Mouse (Mus musculus): ENCODE measurements around the gene 5330417C22Rik. TPM values are rescaled to one million over a fixed set of nuclear protein-coding genes. Genes with fewer than 3 reads are reported as not detected.

5330417C22Rik gene
- total RNA-seq, 2 experiments from 2014 or later, result 0.04 TPM; not detected in 1

- ATAC-seq (ENCODE audit: poor library complexity, severe bottlenecking), result no peak
Measured at GRCm38 (mm10) chr3:108467760-108468159, 68.6 kb downstream of the 5330417C22Rik start.

GRCm38 (mm10) chr3:108466425-108466824 lies 69.9 kb downstream of the 5330417C22Rik start:
- ATAC-seq (ENCODE audit: poor library complexity, severe bottlenecking), result no peak

- ATAC-seq (ENCODE audit: poor library complexity, severe bottlenecking), result peak; percentile 80
Measured at GRCm38 (mm10) chr3:108458866-108459265, 77.5 kb downstream of the 5330417C22Rik start.

- peak; percentile 81 for ATAC-seq (ENCODE audit: poor library complexity, severe bottlenecking)
Measured at GRCm38 (mm10) chr3:108458380-108458779, 78.0 kb downstream of the 5330417C22Rik start.

GRCm38 (mm10) chr3:108454172-108454571 lies 82.2 kb downstream of the 5330417C22Rik start:
- ATAC-seq (ENCODE audit: poor library complexity, severe bottlenecking), result no peak

- no peak for ATAC-seq (ENCODE audit: poor library complexity, severe bottlenecking)
Measured at GRCm38 (mm10) chr3:108451969-108452368, 84.4 kb downstream of the 5330417C22Rik start.

- no peak for ATAC-seq (ENCODE audit: poor library complexity, severe bottlenecking)
Measured at GRCm38 (mm10) chr3:108445366-108445705, 91.0 kb downstream of the 5330417C22Rik start.

GRCm38 (mm10) chr3:108444698-108445365 lies 91.5 kb downstream of the 5330417C22Rik start, which contains the start of gene Sars:
Gene Sars (minus strand): TSS chr3:108445209.
- peak; percentile 92 for ATAC-seq (ENCODE audit: poor library complexity, severe bottlenecking)

GRCm38 (mm10) chr3:108444029-108444428 lies 92.3 kb downstream of the 5330417C22Rik start:
- peak; percentile 72 for ATAC-seq (ENCODE audit: poor library complexity, severe bottlenecking)

- ATAC-seq (ENCODE audit: poor library complexity, severe bottlenecking), result no peak
Measured at GRCm38 (mm10) chr3:108436380-108436714, 100.0 kb downstream of the 5330417C22Rik start.

GRCm38 (mm10) chr3:108435701-108436379 lies 100.5 kb downstream of the 5330417C22Rik start:
- ATAC-seq (ENCODE audit: poor library complexity, severe bottlenecking), result no peak

- ATAC-seq (ENCODE audit: poor library complexity, severe bottlenecking), result no peak
Measured at GRCm38 (mm10) chr3:108433881-108434495, 102.3 kb downstream of the 5330417C22Rik start.

GRCm38 (mm10) chr3:108433188-108433880 lies 103.0 kb downstream of the 5330417C22Rik start:
- no peak for ATAC-seq (ENCODE audit: poor library complexity, severe bottlenecking)

- no peak for ATAC-seq (ENCODE audit: poor library complexity, severe bottlenecking)
Measured at GRCm38 (mm10) chr3:108432542-108433187, 103.7 kb downstream of the 5330417C22Rik start.

- no peak for ATAC-seq (ENCODE audit: poor library complexity, severe bottlenecking)
Measured at GRCm38 (mm10) chr3:108425624-108426018, 110.7 kb downstream of the 5330417C22Rik start.

- ATAC-seq (ENCODE audit: poor library complexity, severe bottlenecking), result no peak
Measured at GRCm38 (mm10) chr3:108424944-108425623, 111.3 kb downstream of the 5330417C22Rik start.

- ATAC-seq (ENCODE audit: poor library complexity, severe bottlenecking), result no peak
Measured at GRCm38 (mm10) chr3:108423844-108424801, 112.2 kb downstream of the 5330417C22Rik start.

- ATAC-seq (ENCODE audit: poor library complexity, severe bottlenecking), result no peak
Measured at GRCm38 (mm10) chr3:108423006-108423405, 113.3 kb downstream of the 5330417C22Rik start.

- peak; percentile 90 for ATAC-seq (ENCODE audit: poor library complexity, severe bottlenecking)
Measured at GRCm38 (mm10) chr3:108415831-108416223, 120.5 kb downstream of the 5330417C22Rik start.

Data from megakaryocyte, adult 5-6 weeks (primary cell).